Mouse (Mus musculus) ovary, adult 18-20 months (tissue): ENCODE data around the gene Kcnh8.
A peak's percentile ranks its signal among the peaks of the same experiment; 100 is the strongest.

Experiments
- DNase-seq: peaks from one replicate; pipeline ENCODE4 v3.0.0; 2022; ENCODE audit warnings: low spot score, mixed read lengths

The Kcnh8 gene

GRCm38 (mm10) chr17:52602093-52602780, at the start of gene Kcnh8:
Gene Kcnh8, plus strand, starts transcription at chr17:52602709.
- no peak for DNase-seq

- no peak for DNase-seq
These were observed 42.4 kb upstream of the Kcnh8 start for GRCm38 (mm10) chr17:52559961-52560720.

- DNase-seq: no peak
These were observed 36.9 kb upstream of the Kcnh8 start for GRCm38 (mm10) chr17:52565467-52566155.

GRCm38 (mm10) chr17:52569584-52570270, 32.8 kb upstream of the Kcnh8 start:
- DNase-seq: no peak

- DNase-seq: no peak
These were observed 30.3 kb upstream of the Kcnh8 start for GRCm38 (mm10) chr17:52572229-52572628.

GRCm38 (mm10) chr17:52591503-52592194, 10.9 kb upstream of the Kcnh8 start:
- DNase-seq: no peak

- DNase-seq: no peak
These were observed 3.4 kb upstream of the Kcnh8 start for GRCm38 (mm10) chr17:52599141-52599540.

DNA sequence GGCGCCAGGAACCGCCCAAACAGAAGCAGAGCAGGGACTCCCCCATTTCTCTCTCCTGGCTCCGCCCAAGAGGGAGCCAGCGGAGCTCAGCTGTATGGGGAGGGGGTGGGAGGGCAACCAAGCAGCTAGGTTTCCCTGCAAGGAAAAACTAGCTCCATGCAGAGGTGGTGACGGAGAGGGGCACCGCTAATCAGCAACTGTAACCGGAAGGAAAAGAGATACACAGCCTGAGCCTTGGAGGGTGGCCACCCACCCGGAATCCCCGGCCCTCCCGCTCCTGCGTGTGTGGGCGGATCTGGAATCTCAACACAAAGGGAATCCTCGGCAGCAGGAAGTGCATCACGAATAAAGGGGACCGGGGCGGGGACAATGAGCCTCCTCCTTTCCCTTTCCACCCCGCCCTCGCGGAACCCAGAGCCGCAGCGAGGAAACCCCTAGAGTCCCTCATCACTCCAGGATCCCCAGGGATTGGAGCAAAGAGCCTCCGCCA, 1.6 kb upstream of the Kcnh8 start:
- peak; percentile 18 for DNase-seq

GRCm38 (mm10) chr17:52602781-52603170, 267 bp downstream of the Kcnh8 start:
- no peak for DNase-seq

DNA sequence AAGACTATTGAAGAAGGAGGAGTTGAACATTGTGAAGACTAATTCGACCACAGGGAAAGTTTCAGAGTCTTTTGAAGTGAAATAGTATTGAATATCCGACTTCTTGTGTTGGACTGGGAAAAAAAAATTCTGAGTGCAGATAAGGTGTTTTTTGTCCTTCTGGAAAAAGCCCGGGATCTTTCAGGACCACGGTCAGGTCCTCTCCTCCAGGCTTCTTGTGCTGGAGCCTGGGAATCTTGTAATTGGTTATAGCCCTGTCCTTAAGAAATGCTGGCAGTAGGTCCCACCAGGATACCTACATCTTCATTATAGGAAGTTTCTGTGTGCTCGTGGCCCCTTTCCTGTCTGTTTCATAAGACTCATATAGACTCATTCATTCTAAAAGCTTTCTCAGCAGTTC, 902 bp downstream of the Kcnh8 start:
- no peak for DNase-seq

GRCm38 (mm10) chr17:52611382-52611781, 8.9 kb downstream of the Kcnh8 start:
- no peak for DNase-seq

DNA sequence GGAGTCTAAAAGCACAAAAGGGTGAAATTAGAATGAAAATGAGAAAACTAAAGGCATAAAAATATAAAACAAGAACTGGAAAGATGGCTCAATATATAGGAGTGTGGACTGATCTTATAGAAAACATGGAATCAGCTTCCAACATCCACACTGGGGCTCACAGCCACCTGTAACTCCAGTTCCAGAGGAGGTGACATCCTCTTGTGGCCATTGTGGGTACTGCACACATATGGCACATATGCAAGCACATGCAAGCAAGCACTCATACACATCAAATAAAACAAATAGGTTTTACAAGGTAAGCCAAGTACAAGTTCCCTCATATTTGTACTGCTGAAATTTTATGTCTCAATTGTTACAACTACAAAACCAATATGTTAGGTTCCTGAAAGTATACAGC, 46.7 kb downstream of the Kcnh8 start:
- no peak for DNase-seq

GRCm38 (mm10) chr17:52691988-52692387, 89.5 kb downstream of the Kcnh8 start:
- no peak for DNase-seq

- DNase-seq: no peak
These were observed 99.4 kb downstream of the Kcnh8 start for GRCm38 (mm10) chr17:52701944-52702343.

DNA sequence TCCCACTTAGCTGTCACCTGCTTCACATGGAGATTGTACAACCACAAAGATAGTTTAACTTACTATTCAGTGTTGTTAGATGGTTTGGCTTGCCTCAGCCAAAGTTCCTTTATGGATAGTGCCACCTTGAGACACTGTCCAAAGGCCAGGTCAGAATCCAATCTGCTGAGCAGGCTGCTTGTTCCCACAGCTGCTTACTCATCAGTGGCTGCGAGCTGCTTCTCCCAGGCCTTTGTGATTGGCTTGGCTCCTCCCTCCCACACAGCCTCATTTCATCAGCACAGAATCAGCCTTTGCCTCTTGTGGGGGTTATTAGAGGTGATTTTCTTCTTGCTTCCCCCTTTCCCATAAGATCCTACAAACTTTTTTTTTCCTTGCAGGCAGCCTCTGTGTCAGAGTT, 109.8 kb downstream of the Kcnh8 start:
- DNase-seq: no peak

- DNase-seq: no peak
These were observed 119.7 kb downstream of the Kcnh8 start for GRCm38 (mm10) chr17:52722214-52722613.

DNA sequence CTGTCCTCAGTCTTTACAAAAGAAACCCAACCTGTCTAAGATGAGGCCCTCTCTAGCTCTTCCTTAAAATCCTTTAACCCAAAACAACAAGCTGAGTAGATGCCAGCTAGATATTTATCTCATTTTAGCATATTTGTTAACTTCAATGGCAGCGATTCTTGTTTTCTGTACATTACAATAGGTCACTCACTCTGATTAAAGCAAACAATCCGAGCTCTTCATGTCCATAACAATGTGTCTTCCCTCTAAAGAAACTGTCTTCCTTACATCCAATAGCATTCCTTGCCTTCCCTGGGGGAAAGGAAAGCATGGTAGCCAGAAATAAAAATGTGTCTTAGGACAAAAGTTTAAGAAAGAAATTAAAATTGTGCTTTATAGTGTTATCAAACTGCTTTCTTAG, 126.3 kb downstream of the Kcnh8 start:
- no peak for DNase-seq

GRCm38 (mm10) chr17:52738436-52738835, 135.9 kb downstream of the Kcnh8 start:
- no peak for DNase-seq

- no peak for DNase-seq
These were observed 185.6 kb downstream of the Kcnh8 start for GRCm38 (mm10) chr17:52788151-52788550.

GRCm38 (mm10) chr17:52804463-52804862, 202.0 kb downstream of the Kcnh8 start:
- DNase-seq: no peak

DNA sequence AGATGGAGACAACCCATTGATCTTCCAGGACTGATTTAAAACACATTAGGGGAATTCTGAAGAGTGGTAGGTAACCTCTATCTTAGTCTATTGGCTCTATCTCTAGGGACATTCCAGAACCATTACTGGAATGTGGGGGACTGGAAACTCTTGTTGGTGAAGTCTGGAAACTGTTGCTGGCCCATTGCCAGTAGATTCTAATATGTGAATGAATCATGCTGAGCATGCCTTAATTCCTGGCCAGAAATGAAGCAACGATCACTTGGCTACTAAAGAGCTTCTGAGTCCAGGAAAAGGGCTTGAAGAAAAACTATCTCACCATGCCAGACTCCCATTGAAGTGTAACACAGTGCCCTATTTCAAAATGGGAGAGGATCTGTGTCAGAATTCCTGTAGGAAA, 208.3 kb downstream of the Kcnh8 start:
- no peak for DNase-seq

DNA sequence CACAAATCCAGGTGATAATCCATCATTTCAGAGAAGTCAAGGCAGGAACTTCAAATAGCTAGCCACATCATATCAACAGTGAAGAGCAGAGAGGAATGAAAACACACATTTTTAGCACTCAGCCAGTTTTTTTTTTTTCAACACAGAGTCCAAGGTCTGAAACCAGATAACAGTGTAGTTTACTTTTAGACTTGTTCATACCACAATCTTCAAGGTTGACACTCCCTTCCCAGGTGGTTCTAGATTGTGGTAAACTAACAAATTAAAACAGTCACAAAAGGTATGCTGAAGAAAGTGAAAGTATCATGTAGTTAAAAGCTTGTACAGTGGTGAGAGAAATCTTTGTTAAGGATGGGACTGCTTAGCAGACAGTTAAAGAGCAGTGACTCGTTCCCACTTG, 216.5 kb downstream of the Kcnh8 start:
- no peak for DNase-seq
